Mouse (Mus musculus) heart, embryonic 15.5 days (tissue): ENCODE measurements around the gene Nup98. TPM values are rescaled to one million over a fixed set of nuclear protein-coding genes. Genes with fewer than 3 reads are reported as not detected.

Source experiments
- ATAC-seq: fragments of 200-750 bp; cut with Nextera tagmentation; replicated peaks from 2 replicates; pipeline ENCODE4 v1.8.0; 2017; ENCODE audit warnings: low read depth, moderate TSS enrichment; ENCODE audit not compliant: insufficient number of reproducible peaks, insufficient read depth, low FRiP score
- H3K27ac ChIP-seq: fragments of 300-500 bp; sonication (generic); 2 replicates; pipeline ENCODE4 v1.5.1; 2015; ENCODE audit warnings: mild to moderate bottlenecking, inconsistent platforms
- H3K27me3 ChIP-seq: fragments of 300-500 bp; sonication (generic); 2 replicates; pipeline ENCODE4 v1.6.1; 2015; ENCODE audit warnings: inconsistent platforms
- H3K36me3 ChIP-seq: fragments of 300-500 bp; sonication (generic); 2 replicates; pipeline ENCODE4 v1.6.1; 2015; ENCODE audit warnings: mild to moderate bottlenecking, inconsistent platforms
- H3K4me1 ChIP-seq: fragments of 300-500 bp; sonication (generic); replicated peaks from 2 replicates; pipeline ENCODE4 v1.6.1; 2015; ENCODE audit warnings: inconsistent platforms
- H3K4me2 ChIP-seq: fragments of 300-500 bp; sonication (generic); 2 replicates; pipeline ENCODE4 v1.6.1; 2015; ENCODE audit warnings: inconsistent platforms, mild to moderate bottlenecking, moderate library complexity
- H3K4me3 ChIP-seq: fragments of 300-500 bp; sonication (generic); 2 replicates; pipeline ENCODE4 v1.5.1; 2015; ENCODE audit warnings: mild to moderate bottlenecking, inconsistent platforms
- H3K9ac ChIP-seq: fragments of 300-500 bp; sonication (generic); 2 replicates; pipeline ENCODE4 v1.6.1; 2015; ENCODE audit warnings: mild to moderate bottlenecking, inconsistent platforms
- H3K9me3 ChIP-seq: fragments of 300-500 bp; sonication (generic); replicated peaks from 2 replicates; pipeline ENCODE4 v1.6.1; 2016; ENCODE audit warnings: inconsistent platforms
- WGBS: fragments of 180-500 bp; shearing (Covaris S2); methylation state at CpG from one replicate; pipeline ENCODE4 v1.1.7; 2015; ENCODE audit warnings: mixed read lengths; 5-methylcytosine and 5-hydroxymethylcytosine counted together
- polyA plus RNA-seq: library from polyadenylated mRNA; unstranded; fragments of >200 nt; fragmentation: Nextera tagmentation; extraction: Ambion mirVana; gene quantifications from 2 replicates; pipeline ENCODE4 v1.2.1, GENCODE M21; 2015

Gene Nup98
- 17.8 and 22.0 TPM in 2 replicates for polyA plus RNA-seq

GRCm38 (mm10) chr7:102209756-102210721 is at the start of gene Nup98, which contains the start of gene Pgap2:
Nup98 (minus strand) TSS chr7:102210176.
Pgap2 (plus strand) TSS chr7:102210208.
- peak within 1 kb of the TSS; percentile 75 for H3K4me2 ChIP-seq
- no peaks in the 10 kb centered on the region for H3K36me3 ChIP-seq
- H3K27me3 ChIP-seq = no peaks in the 10 kb centered on the region
- H3K9ac ChIP-seq = peak within 1 kb of the TSS; percentile 88
- peaks cover 9% of the 10 kb centered on the region for H3K4me1 ChIP-seq
- H3K4me3 ChIP-seq = peak within 1 kb of the TSS; percentile 89
- under 1% methylated on average over 85 of the region's 87 CpGs for WGBS
- H3K27ac ChIP-seq = peak within 1 kb of the TSS; percentile 96
- no peaks in the 10 kb centered on the region for H3K9me3 ChIP-seq
- ATAC-seq = peak; percentile 98

GRCm38 (mm10) chr7:102258753-102259152 is 48.8 kb upstream of the Nup98 start:
- H3K9me3 ChIP-seq = no peaks in the 10 kb centered on the region
- WGBS = 71% methylated on average over 3 of the region's 3 CpGs
- no peaks in the 10 kb centered on the region for H3K4me1 ChIP-seq
- H3K9ac ChIP-seq = no peak overlapping the region
- peaks cover 14% of the 10 kb centered on the region; the same call in 1 of the 2 replicates for H3K27me3 ChIP-seq
- no peaks in the 10 kb centered on the region for H3K36me3 ChIP-seq
- no peak overlapping the region for H3K27ac ChIP-seq
- H3K4me3 ChIP-seq = no peak overlapping the region
- H3K4me2 ChIP-seq = no peak overlapping the region
- no peak for ATAC-seq

- peaks cover 14% of the 10 kb centered on the region; the same call in 1 of the 2 replicates for H3K27me3 ChIP-seq
- H3K9ac ChIP-seq = no peak overlapping the region
- H3K27ac ChIP-seq = no peak overlapping the region
- H3K36me3 ChIP-seq = no peaks in the 10 kb centered on the region
- no peak overlapping the region for H3K4me3 ChIP-seq
- no peak overlapping the region for H3K4me2 ChIP-seq
- 12% methylated on average over 4 of the region's 4 CpGs for WGBS
- no peaks in the 10 kb centered on the region for H3K9me3 ChIP-seq
- no peak for ATAC-seq
- no peaks in the 10 kb centered on the region for H3K4me1 ChIP-seq
These were observed 48.2 kb upstream of the Nup98 start for GRCm38 (mm10) chr7:102258189-102258588.

- no peaks in the 10 kb centered on the region for H3K4me1 ChIP-seq
- no peak for ATAC-seq
- no peaks in the 10 kb centered on the region for H3K36me3 ChIP-seq
- no peak overlapping the region for H3K27ac ChIP-seq
- no peak overlapping the region for H3K4me2 ChIP-seq
- no peak overlapping the region for H3K9ac ChIP-seq
- H3K27me3 ChIP-seq = peaks cover 14% of the 10 kb centered on the region; the same call in 1 of the 2 replicates
- H3K4me3 ChIP-seq = no peak overlapping the region
- 74% methylated on average over 3 of the region's 3 CpGs for WGBS
- no peaks in the 10 kb centered on the region for H3K9me3 ChIP-seq
These were observed 46.7 kb upstream of the Nup98 start for GRCm38 (mm10) chr7:102256636-102257035.

GRCm38 (mm10) chr7:102255954-102256353 is 46.0 kb upstream of the Nup98 start, which contains the start of gene Rhog:
Rhog (minus strand) TSS chr7:102256054.
- WGBS = 72% methylated on average over 3 of the region's 3 CpGs
- H3K9ac ChIP-seq = no peak within 1 kb of the TSS
- H3K4me3 ChIP-seq = no peak within 1 kb of the TSS
- ATAC-seq = no peak
- no peaks in the 10 kb centered on the region; the same call in 1 of the 2 replicates for H3K4me1 ChIP-seq
- no peaks in the 10 kb centered on the region for H3K9me3 ChIP-seq
- H3K27me3 ChIP-seq = peaks cover 14% of the 10 kb centered on the region; the same call in 1 of the 2 replicates
- no peak within 1 kb of the TSS for H3K27ac ChIP-seq
- no peak within 1 kb of the TSS for H3K4me2 ChIP-seq
- no peaks in the 10 kb centered on the region for H3K36me3 ChIP-seq

- ATAC-seq = no peak
- H3K9ac ChIP-seq = no peak overlapping the region
- H3K4me3 ChIP-seq = no peak overlapping the region
- H3K27ac ChIP-seq = no peak overlapping the region
- WGBS = 76% methylated on average over 1 of the region's 1 CpGs
- H3K4me1 ChIP-seq = peaks cover 5% of the 10 kb centered on the region
- H3K36me3 ChIP-seq = no peaks in the 10 kb centered on the region
- H3K4me2 ChIP-seq = no peak overlapping the region
- no peaks in the 10 kb centered on the region for H3K9me3 ChIP-seq
- H3K27me3 ChIP-seq = peaks cover 14% of the 10 kb centered on the region; the same call in 1 of the 2 replicates
These were observed 43.7 kb upstream of the Nup98 start for GRCm38 (mm10) chr7:102253631-102254030.

- WGBS = under 1% methylated on average over 31 of the region's 33 CpGs
- peak overlapping the region; percentile 79 for H3K4me2 ChIP-seq
- peak overlapping the region; percentile 97 for H3K27ac ChIP-seq
- H3K9me3 ChIP-seq = no peaks in the 10 kb centered on the region
- H3K36me3 ChIP-seq = no peaks in the 10 kb centered on the region
- H3K27me3 ChIP-seq = peaks cover 4% of the 10 kb centered on the region; the same call in 1 of the 2 replicates
- H3K9ac ChIP-seq = peak overlapping the region; percentile 96
- H3K4me3 ChIP-seq = peak overlapping the region; percentile 93
- peaks cover 34% of the 10 kb centered on the region for H3K4me1 ChIP-seq
- ATAC-seq = peak; percentile 81
These were observed 40.7 kb upstream of the Nup98 start for GRCm38 (mm10) chr7:102250631-102251214.

GRCm38 (mm10) chr7:102249896-102250630 is 40.1 kb upstream of the Nup98 start:
- Histone ChIP-seq H3K9ac (peak overlapping the region; percentile 96), H3K27me3 (0 out of 2 replicates have a peak, but pooled peaks cover under 1% of the 10 kb centered on the region), H3K36me3 (no peaks in the 10 kb centered on the region), H3K4me2 (peak overlapping the region; percentile 79), H3K27ac (peak overlapping the region; percentile 97), H3K4me3 (peak overlapping the region; percentile 93), H3K9me3 (no peaks in the 10 kb centered on the region), H3K4me1 (peaks cover 41% of the 10 kb centered on the region)
- under 1% methylated on average over 47 of the region's 49 CpGs for WGBS
- peak; percentile 85 for ATAC-seq

GRCm38 (mm10) chr7:102249531-102249895 is 39.5 kb upstream of the Nup98 start:
- H3K4me3 ChIP-seq = peak overlapping the region; percentile 93
- peaks cover 46% of the 10 kb centered on the region for H3K4me1 ChIP-seq
- under 1% methylated on average over 23 of the region's 23 CpGs for WGBS
- H3K9ac ChIP-seq = peak overlapping the region; percentile 96
- ATAC-seq = peak; percentile 25
- no peaks in the 10 kb centered on the region for H3K9me3 ChIP-seq
- H3K36me3 ChIP-seq = no peaks in the 10 kb centered on the region
- peak overlapping the region; percentile 97 for H3K27ac ChIP-seq
- H3K4me2 ChIP-seq = peak overlapping the region; percentile 79
- H3K27me3 ChIP-seq = no peaks in the 10 kb centered on the region

- H3K4me1 ChIP-seq = peaks cover 53% of the 10 kb centered on the region
- H3K4me3 ChIP-seq = peak overlapping the region; percentile 93
- H3K27me3 ChIP-seq = no peaks in the 10 kb centered on the region
- H3K36me3 ChIP-seq = no peaks in the 10 kb centered on the region
- WGBS = 13% methylated on average over 16 of the region's 16 CpGs
- H3K27ac ChIP-seq = peak overlapping the region; percentile 97
- H3K9ac ChIP-seq = peak overlapping the region; percentile 96
- peak overlapping the region; percentile 79 for H3K4me2 ChIP-seq
- no peaks in the 10 kb centered on the region for H3K9me3 ChIP-seq
- no peak for ATAC-seq
These were observed 38.9 kb upstream of the Nup98 start for GRCm38 (mm10) chr7:102248691-102249404.
